Mouse (Mus musculus) thymus, postnatal 36 days (tissue): Measurements from ENCODE around the gene Bank1.

ENCODE experiments used
- DNase-seq, 2 experiments: peaks; one replicate each; pipeline ENCODE4 v3.0.0; 2022; ENCODE audit warnings: mixed read lengths in 2 of 2

The Bank1 gene

DNA sequence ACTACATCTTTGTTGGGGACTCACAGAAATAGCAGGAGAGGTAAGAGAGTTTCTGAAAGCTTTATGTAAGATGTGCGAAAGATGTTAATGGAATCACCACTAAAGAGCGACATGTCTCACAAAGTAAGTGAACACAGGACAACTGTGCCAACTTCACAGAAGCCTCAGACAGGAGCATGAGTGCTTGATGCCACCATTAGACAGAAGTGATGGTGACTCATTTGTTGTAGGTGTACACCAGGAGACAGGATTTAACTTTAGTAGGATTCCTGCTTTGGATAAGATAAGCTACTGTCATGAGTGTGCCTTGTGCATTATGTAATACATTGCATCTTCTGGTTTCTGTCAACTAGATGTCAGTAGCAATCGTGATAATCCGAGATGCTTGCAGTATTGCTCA lies 74.3 kb downstream of the Bank1 start:
- DNase-seq: no peak

DNA sequence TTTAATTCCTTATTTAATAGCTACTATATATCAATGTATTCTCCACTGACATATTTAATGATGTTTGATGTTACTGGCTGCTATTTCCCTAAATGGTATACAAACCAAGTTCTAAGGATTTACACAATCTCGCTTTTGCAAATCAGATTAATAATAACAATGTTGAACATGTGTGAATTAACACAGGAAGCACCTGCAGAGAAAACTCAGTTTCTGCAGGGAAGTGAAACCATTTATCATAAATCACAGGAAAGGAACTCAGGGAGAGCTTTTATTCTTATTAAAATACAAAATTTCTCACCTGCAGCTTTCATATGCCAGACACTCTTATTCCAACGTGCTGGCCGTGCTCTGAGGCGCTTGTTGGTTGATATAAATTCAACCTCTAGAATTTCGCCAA lies 78.5 kb downstream of the Bank1 start:
- no peak for DNase-seq

DNA sequence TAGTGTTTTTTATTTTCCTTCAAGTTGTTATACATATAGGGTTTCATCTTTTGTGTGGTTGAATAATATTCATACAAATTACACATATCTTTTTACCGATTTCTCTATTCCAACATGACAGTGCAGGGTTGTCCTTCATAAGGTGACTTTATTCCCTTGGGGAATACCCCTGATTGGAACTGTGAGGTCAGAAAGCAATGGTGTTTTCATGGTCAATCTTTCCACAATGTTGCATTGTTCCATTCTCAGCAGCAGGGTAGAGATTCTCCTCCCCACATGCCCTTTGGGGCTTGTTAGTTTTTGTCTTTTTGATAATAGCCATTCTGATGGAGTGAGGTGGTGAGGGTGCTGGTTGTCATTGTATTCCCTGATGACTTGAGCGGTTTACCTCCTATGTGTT lies 80.9 kb downstream of the Bank1 start:
- no peak for DNase-seq

DNA sequence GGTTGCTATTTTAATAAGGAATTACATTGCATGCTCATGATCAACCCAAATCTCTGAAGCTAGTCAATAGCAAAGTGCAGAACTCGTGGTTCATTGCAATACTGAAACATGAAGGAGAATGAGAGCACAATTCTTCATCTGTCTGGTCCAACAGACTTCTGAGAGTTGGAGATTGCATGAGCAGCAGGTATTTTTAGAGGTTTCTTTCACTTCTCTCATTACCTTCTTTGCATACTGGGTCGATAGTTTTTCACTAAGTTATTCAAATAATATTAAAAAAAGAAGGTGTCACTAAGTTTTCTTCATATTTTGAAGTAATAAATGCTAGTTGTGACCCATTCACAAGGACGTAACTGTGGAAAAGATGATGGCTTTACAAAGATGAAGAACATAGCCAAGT lies 87.1 kb downstream of the Bank1 start:
- DNase-seq: no peak

DNA sequence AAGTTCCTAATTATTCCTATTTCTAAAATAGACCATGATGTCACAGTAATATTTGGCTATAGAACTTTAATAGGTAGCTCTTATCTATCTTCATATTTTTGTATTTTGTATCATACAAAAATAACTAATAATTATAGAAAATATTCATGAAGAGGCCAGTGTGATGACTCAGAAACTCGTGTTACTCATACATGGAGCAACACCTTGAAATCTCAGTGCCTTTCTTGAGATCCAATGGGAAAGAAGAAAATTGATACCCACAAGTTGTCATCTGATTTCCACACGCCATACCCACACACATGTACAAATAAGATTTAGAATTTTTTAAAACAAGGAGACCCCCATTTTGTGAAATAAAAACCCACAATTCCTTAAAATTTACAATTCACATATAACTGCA lies 92.4 kb downstream of the Bank1 start:
- no peak for DNase-seq

DNA sequence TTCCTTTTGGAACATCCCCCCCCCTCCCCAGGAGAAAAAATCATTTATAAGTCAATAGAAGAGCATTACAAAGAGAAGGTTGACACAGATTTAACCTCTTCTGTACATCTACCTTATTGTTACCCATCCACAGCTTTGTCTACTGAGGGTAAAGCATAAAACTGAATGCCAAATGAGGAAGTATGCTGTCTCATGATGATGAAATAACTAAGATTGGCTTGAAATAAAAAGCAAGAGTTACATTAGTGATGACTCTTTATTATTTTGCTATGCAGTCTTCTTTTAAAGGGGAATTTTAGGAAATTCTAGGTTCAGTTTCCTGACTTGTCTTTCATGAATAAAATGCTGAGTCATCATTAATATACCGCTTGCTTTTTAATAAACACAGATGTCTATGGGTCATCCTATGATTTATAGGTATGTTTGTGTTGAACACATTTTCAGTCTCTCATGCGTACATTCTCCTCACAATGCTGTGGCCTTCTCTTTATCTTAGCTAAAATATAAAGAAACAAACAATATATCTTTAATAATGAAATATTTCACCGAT lies 95.2 kb downstream of the Bank1 start:
- no peak for DNase-seq

DNA sequence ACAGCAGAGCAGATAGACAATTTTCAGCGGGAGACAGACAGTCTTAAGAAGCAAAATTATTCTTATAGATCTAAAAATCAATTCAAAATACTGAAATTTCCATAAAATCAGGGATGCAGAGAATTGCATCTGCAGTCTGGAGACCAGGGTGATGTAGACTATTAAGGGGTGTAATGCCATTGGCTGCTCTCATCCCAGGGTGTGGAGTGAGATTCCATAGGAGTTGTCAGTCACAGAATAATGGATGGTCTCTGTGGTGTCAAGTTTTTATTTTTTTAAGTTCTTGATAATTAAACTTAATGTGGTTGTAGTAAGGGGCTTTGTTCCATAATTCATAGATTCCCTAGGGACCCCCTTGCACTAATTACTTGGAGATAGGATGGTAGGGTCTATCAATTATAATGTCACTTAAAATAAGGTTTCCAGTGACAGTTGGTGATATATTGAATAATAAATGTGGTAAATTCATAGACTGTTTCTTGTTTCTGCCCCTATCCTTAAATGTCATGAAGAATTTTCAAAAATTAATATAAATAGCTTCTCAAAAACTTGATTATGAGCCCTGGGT lies 136.1 kb downstream of the Bank1 start:
- DNase-seq: no peak

DNA sequence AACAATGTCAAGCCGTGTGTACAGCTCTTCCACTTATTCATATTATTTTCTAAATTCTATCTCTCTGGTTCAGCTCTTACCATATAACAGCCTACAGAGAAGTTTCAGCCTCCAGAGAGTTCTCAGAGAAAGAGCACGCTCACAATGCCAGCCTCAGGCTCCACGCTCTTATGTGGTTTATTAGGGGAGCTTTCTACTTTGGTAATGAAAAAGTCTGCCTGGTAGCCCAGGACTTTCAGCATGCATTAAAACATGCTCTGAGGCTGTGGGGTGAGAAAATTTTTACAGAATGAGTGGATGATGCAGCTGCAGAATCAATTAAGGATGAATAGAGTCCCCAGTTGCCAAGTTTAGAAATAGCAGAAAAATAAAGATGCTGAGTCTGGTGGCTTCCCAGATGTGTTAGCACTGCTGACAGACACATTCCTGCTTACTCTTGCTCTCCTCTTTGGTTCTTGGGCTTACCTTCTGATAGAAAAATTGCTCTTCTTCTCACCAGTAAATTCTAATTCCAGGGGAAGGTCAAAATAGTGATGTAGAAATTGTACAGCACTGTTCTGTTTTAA lies 139.2 kb downstream of the Bank1 start:
- no peak for DNase-seq

DNA sequence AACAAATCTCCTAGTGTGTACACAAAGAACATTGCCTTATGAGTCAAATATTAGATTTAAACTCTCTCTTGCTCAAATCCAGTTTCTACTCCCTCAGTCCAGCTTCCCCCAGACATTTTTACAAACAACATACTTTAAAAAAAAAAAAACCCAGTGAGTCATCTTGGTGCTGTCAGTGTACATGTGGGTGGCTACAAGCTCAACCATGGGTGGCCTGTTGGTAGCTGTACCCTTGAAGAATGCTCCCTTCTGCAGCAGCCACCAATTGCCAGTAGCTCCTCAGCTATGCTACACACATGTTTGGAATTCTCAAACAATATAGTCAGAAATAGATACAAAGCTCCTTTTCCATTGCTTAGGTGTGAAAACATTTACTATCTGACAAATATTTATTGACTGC lies 154.2 kb downstream of the Bank1 start:
- DNase-seq: no peak

DNA sequence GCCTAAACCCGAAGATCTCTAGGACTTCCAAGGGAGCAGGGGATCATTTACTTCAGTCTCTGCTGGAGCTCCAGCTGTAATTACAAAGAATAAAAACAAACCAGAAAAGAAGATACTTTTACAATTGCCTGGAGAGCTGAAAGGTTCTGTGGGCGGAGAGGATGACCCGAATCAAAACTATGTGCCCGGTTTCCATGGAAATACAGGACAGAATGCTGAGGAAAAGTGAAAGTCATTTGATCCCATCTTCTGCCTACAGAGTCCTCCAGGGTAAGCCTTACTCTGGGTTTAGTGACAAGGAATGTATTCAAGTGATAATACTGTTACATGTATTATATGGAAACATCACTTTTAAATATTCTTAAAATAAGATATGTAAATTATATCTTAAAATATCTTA lies 157.8 kb downstream of the Bank1 start:
- DNase-seq: no peak

DNA sequence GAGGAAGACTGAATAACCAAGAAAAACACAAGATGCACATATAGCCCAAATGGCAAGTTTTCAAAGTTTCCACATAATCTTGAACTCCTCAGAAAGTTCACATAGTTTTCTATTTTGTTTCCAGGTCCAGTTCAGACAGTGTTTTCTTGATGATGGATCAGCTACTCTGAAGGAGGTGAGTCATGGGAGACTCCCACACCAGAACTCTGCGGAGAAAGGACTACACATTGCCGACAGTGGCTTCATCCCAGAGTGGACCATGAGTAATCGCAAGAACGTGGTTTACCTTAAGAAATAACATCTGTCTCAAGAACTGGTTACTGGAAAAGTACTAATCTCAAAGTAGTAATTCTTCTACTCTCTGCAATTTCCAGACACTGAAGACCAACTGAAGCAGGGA lies 159.2 kb downstream of the Bank1 start:
- DNase-seq: no peak

DNA sequence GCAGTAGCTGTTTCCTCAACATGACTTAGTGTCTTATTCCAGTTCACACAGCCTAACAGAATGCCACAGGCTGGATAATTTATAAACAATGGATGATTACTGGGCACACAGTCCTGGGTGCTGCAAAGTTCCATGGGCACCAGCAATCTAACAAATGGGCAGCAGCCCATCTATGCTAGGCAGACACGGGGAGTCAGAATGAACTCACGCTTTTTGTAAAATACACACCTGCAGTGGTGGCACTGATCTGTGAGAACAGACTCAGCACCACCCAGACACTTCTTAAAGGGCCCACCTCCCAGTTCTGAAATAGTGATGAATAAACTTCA lies 159.9 kb downstream of the Bank1 start:
- DNase-seq: no peak

DNA sequence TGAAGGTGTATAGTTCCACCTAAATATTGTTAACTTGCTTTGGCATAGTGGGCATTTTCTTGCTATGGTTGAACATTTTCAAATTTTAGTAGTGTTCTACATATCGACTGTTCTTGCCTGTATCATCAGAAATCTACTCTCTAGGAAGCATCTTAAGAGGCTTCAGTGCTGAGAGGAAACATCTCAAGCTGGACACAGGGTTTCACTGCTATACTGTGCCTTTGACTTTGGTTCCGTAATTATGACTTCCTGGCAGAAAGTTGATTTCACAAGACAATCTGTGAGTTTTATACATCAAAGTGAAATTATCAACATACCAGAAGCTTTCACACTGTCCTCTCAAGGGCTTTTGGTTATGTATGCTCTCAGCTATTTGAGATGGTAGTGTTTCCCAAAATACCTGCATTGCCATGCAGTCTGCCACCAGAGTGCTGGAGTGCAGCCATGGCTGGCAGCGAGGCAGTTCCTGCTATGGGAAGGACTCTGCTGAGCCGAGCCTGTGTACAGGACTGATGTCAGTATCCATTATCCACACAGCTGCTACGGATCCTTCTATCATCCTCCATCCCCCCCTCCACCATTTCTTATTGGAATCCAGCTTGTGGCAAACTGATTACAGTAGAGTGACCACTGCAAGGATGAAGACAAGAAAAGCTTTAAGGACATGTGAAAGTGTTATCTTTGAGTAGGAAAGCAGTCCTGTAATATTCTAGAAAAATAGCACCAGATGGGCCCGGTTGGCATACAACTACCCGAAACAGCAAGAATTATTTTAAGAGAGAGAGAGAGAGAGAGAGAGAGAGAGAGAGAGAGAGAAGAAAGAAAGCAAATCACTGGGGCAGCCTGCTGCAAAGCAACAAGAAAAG lies 160.5 kb downstream of the Bank1 start:
- DNase-seq: no peak

DNA sequence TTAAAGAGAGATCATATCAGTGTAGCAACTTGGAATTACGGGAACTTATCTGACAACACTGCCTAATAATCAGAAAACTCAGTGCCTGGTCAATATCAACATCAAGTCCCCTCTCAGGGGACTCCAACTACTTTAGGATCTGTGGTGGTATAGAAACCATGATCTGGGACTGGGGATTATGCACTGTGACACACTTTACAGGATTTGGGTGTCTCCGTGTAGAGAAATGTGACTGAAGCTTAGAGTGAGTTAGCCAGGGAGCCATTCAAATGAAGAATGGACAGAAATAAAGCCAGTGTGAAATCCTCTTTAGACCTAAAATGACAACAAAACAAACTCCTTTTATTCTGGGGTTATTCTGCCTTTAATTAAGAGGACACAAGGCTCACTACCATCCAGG lies 167.8 kb downstream of the Bank1 start:
- no peak for DNase-seq

DNA sequence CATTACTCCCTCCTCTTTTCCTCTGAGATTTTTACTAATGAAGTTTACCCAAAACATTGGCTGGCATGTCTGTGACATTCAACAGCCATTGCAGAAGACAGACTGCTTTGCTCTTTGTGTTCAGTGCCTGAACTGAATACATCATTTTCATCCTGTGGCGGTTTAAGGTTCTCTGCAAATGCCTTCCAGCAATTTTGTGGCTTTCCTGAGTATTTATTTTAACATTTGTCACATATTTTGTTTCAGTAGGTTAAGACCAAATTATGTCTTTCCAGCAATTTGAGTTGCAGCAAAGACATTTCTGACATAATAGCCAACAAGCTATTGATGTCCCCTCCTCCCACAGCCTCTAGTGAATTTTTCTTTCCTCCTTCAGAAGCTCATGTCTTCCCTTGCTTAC lies 170.3 kb downstream of the Bank1 start:
- no peak for DNase-seq

DNA sequence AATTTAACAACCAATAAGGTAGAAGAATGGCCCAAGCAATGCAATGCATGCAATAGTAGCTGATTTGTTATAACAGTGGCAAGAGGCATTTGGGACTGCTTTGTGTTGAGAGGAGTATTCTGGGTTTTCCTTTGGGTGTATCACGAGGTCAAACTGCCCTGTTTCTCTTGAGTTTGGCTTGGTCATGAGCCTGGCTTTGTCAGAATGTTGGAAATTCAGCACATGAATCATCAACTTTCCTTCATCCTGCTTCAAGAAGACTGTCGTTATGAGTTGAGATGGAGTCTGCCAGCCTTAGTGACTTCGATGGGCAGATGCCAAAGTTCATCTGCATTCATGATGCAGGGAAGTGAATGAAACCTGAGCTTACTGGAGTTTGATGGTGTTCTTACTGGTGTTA lies 175.0 kb downstream of the Bank1 start:
- no peak for DNase-seq

DNA sequence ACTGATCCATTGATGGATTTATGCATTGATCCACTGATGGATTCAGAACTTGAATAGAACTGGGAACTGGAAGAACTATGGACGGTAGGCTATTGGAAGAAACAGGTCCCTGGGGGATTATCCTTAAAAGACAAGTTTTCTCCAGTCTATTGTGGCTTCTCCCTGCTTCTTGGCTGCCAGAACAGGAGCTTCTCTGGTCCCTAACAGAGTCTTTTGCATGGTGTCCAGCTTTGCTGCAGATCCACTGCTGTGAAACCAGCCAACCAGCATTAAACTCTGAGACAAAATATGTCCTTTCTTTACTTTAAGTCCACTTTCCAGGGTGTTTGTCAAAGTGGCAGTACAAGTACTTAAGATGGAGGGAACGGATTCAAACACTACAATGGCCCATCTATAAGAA lies 178.7 kb downstream of the Bank1 start:
- DNase-seq: no peak

DNA sequence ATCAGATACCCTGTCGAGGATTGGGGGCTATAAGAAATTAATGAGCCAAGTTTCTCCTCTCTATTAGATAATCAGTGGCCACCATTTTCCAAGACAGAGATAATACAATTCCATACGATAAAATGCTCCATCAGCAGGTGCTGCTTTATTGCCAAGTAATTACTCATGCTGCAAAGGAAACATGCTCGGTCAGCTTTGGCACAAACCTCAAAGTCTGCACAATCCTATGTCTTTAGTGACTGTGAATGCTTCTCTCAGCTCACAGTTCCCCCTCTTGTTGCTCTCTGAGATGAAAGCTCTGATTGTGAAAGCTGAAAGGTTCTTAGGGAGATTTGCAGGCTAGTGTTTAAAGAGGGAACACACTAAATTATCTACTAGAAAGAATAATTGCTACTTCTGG lies 193.9 kb downstream of the Bank1 start:
- DNase-seq: no peak

DNA sequence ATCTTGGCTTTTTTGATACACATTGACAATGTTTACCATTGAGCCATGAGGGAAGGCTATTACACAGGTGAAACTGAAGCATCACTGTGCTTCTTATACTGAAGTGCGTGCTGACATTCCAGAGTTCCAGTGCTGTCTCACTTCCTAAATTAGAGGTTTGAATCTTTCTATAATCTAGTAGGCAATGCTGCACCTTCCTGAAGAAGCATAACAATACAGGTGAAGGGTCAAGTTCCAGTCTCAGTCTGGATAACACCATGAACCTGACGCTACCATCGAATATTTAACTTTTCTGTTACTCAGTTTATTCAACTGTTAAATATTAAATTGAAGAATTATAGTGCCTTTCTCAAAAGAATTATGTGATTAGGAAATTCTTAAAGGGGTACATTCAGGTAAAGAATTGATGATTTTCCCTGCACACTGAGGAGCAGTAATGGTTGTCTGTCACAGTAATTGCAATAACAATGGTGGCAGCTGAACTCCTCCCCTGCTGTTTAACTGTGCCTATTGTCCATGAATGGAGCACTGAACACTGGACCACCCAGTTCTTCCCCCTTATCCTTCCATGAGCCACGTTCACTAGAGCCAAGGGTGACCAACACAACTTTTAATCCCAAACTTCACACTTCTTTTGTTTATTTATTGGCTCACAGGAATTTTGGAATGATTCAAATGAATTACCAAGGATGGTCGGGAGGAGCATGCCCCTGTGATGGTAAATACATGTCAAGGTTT lies 210.2 kb downstream of the Bank1 start:
- DNase-seq: no peak

DNA sequence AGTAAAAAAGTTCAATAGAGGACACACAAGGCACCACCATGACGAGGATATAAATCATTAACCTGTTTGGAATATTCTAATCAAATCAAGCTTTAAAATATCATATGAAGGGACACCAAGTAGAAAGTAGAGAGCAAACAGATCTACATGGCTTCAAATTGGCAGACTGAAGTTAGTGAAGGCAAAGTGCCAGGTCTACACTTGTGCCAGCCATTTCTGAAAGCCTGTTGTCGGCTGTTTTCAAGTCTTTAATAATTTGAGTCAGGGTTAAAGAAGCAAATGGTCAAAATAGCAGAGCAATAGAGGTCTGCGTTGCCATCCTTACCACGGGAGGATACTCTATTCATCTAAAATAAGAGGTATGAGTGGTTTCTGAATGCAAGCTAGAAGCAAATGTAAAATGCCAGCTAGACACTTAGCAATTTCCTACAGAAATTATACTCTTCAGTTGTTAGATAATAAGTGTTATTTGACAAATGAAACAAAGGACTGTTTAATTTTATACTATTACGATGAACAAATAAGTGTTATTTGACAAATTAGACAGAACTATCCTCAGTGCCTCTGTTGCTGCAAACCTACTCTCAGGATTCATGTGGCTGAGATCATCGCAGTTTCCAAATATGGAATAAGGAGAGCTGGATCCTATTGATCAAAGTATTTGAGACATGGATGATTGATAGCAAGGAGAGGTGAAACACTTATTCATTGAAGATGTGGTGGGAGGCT lies 216.3 kb downstream of the Bank1 start:
- DNase-seq: no peak

DNA sequence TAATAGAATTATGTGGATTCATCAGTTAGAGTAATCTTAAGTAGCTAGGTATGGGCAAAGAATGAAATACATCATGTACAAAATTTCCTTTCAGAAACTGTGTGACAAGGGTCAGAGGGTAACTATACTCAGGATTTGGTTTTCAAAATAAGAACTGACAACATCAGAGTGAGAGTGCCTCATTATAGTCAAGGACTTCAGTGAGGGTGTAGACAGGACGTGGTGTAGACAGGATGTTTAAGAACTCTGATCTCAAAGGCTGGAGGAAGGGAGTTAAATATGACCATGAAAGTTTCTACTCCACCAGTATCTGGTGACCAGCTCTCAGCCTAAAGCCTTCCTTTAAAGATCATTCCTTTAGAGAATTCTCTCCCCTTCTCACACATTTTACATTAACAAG lies 219.4 kb downstream of the Bank1 start:
- DNase-seq: no peak

DNA sequence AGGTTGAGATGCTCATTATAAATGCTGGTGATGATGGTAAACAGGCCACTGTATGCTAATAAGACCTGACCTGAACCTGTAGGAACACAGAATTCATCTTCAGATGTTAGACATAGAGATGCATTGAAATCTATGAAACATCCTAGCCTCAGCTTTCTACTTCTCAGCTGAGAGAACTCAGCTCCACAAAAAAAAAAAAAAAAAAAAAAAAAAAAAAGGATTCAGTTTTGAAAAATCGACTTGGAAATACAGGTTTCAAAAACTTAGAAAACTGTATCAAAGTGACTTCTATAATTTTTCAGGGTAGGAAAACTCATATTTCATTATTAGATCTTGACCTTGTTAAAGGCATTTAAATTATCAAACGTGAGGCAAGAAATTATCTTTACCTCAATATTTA lies 222.5 kb downstream of the Bank1 start:
- DNase-seq: no peak

DNA sequence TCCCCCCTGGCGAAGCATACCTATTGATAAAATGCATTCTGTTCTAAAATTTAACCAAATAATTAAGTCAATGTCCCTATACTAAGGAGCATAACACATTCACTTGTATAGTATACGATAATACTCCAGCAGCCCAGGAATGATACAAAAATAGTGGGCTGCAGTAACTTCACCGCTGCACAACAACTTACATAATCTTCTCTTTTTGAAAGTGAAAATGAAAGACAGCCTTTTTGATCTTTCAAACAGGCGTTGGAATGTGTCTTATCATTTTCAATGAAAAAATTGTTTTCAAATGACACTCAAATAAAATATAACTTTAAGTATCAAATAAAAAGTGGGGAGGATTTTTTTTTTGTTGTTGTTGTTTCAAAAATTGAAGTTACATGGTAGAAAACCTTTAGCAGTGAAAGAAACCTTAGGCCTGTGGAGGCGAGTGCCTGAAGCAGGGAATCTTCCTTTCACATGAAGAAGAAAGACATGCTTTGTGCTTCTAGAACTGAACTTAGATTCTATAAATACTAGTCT lies 224.8 kb downstream of the Bank1 start:
- DNase-seq: no peak
